Mouse (Mus musculus): Measurements from ENCODE around the gene Macrod2.

The Macrod2 gene

DNA sequence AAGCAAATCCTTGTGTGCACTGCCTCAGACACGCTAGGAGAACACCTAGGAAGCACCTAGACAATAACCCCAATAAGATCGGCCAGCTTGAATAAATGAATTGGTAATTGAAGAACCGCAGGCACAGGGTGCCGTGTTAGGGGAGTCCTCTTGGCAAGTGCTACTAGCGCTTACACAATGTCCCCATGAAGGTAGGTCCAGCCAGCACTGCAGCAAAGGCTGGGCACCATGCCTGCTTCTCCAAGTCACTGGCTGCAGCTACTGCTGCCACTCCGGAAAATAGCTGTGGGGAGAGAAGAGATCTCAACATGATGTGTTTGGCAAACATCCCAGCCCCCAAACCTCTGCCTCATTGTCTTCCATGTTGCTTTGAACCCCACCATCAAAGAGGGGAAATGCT, 1603.8 kb downstream of the Macrod2 start:
- DNase-seq (ENCODE audit: low spot score) = no peak

DNA sequence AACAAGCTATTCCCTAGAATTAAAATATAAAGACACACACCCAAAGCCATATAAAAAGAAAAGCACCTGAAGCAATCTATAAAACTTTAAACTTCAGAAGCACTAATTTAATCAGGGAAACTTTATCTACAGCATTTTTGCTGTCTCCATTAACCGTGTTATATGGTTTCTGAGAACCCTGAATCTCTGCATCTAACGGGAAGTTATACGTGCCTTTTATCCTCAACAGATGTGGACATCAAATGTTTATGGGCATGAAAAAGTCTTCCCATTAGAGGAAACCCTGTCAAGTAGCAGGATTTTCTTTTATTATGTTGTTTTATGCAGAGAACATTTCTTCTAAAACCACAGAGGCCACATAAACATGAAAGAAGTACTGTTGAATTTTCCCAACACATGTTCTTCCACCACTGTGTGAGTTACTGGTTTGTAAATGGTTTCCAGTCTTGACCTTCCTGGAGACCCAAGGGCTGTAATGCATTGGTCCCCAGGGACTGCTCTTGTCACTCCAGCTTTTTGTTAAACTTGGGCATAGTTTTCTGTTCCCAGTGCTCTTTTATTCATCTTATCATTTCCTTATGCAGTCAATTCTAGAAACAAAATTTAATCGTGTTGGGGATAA, 1629.5 kb downstream of the Macrod2 start:
- DNase-seq (ENCODE audit: low spot score) = no peak

DNA sequence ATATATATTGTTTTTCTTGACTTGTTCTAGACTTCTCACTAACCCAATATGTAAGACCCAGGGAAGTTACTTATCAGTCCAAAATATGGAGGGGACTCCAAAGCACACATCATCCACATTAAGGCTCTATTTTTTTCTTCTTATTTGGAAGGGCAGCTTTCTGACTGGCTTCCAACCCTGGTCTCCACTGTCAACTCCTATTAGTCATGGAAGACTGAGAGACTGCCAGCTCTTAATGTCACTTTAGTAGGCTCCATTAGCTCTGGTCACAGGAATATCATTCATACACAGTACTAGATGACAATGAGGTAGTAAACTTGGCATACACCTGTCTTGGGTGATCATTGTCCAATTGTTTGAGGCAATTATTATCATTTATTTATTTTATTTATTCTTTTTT, 1631.6 kb downstream of the Macrod2 start:
- DNase-seq (ENCODE audit: low spot score) = no peak

DNA sequence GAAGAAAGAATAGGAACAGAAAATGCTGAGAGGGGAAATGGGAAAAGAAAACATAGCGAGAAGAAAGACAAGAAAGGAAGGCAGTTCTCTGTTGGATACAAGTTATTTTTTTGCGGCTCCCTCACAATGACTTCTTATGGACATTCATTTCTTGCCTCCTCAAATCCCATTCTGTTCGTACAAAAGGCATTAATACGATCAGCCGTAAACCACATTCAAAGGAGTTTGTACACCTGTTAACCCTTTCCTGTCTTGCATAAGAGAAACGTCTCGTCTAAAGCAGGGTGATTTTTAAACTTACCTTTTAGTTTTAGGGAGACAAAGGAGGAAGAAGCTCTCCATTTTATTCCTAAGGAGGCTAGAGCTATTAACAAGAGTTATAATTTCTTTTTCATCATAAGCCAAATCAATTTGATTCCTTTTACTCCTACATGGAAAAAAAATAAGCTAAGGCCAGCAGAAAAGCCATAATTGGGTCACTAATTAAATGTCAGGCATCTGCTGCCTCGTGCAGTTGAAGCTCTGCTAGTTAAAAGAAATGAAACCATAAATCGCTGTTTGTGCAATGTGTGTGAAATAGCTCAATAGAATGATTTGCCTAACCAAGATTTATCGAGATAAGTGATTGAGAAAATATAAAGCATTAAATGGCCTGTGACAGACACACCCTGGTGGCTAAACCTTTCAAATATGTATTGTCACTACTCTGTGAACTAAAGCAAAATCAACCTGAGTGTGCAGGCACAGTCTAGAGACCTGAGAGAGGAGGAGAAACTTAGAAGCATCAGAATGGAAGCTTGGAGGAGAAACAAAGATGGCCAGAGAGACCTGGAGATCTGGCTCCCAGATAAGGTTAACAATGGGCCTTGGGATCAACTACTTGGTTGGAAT, 1635.9 kb downstream of the Macrod2 start:
- no peak for DNase-seq (ENCODE audit: low spot score)

DNA sequence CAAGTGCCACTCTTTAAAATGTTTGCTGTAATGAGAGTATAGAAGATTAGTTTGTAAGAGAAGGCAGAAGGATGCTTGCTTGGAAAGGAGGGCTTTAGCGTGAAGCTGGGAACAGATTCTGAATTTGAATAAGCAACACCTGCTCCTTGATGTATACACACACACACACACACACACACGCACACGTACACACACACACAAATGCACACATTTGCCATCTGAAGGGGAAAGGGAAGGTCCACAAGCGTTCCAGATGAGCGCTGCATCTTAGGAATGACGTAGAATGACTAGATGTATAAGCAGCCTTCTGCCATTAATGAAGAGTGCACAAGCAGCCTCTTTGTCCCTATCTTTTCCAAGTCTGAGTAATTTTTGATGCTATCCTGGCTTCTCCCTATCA, 1660.5 kb downstream of the Macrod2 start:
- no peak for DNase-seq (ENCODE audit: low spot score)

DNA sequence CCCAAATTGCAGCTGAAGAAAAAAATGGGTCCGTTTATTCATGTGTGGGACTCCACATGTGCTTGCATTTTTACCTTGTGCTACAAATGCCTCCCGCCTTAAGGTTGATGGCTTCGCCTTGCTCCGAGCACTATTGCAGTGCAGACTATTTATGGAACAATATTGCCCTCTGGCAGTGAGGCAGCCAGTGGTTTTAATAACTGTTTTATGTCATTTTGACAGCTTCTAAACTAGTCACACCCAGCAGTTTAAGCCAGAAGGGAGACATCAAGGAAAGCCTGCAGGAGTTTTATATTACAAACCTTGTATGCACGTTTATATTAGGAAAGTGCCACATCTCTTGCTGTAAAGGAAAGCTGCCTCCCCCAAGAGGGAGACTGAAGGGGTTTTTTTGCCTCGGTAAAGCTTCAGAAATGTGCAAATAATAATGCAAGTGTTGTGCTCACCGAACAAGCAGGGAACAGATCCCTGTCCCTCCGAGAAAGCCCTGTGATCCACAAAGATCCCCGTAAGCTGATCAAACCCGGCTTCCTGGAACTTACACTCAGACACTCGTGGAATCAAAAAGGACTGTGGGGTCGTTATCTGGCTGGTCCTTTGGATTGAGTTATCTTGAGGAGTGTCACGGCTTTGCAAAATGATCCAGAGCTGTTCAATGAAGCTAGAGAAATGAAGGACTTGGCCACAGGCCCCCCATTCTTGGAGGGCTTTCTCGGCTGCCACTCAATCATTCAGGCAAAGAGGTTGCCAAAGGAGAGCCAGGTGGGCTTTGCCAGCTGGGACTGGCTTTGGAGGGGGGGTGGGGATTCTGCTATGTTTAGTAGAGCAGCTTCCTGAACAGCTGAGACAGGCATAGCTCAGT, 1663.0 kb downstream of the Macrod2 start:
- DNase-seq (ENCODE audit: low spot score) = no peak

DNA sequence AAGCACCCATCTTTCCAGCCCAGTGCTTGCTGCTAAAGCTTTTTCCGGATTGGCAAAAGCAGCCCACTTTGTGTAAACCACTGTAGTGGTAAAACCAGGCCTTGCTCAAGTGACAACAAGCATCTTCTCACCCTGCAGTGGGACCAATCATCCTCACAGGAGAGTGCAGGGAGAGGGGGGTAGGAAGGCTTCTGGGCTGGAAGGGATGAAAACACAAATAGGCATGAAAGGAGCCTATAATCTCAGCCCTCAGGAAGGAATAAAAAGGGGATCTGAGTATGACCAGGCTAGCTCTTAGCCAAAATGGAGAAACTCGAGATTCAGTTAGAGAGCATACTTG, 1663.6 kb downstream of the Macrod2 start:
- no peak for DNase-seq (ENCODE audit: low spot score)

DNA sequence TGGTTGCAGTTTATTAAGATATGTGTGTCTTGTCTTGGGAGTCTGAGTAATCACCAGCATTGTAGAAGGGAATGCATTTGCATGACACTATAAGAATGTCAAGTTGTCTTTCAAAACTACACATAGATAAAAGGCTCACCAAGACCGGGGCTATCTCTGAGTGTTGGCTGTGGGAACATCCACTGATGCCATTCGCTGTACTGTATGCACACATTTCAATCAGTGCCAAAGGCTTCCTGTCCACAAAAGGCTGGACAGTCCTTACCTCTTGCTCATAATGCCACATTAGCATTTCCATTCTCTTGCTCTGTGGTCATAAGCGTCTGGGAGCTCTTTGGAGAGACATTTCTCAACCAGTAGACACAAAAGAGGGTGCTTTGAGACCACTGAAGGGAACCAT, 1713.8 kb downstream of the Macrod2 start:
- DNase-seq (ENCODE audit: low spot score) = no peak

DNA sequence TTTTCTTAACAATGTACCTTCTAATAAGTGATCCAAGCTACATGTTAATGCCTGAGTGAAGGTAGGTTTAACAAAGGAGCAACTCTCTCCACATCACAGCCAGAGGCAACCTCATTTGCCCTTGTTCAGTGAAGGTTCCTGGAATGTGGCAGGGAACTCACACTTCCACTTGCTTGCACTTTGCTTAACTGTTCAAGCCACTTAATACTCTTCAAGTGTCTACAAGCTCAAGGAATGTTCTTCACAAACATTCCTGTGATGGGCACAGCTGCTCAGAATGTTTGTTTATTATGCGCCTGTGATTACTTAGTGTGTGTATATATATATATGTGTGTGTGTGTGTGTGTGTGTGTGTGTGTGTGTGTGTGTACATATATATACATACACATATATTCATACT, 1721.5 kb downstream of the Macrod2 start:
- no peak for DNase-seq (ENCODE audit: low spot score)

DNA sequence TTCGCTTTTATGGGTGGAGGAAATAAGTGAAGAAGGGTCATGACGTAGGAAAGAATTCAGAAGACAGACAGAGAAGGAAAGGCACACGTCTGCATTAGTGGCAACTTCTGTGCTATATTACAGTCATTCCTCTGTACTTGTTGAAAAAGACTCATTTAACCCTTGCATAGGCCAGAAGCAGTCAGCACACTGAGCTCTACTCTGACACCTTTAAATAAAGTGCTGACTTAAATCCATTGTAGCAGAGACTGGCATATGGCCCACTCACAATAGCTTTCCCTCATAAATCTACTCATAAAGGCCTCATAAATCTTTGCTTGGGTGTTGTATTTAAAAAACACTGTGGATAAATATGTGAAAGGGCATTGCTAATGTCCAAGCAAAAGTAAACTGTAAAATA, 1733.0 kb downstream of the Macrod2 start:
- no peak for DNase-seq (ENCODE audit: low spot score)

DNA sequence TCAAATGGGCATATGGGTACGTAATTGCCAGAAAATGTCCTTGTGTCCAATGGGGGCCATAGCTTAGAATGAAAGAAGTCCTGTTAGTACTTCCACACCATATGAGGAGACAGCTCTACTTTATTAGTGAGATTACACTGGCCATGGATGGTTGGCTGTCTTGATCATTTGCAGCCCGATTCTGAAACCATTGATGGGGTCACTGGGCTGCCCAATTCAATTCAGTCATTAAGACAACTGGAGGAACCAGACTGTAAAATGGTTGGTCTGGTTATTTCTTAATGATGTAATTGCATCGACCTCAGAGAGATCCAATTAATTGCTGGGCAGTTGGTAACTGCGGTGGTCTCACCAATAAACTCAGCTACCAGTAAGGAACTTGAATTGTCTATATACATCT, 1734.1 kb downstream of the Macrod2 start:
- DNase-seq (ENCODE audit: low spot score) = no peak

DNA sequence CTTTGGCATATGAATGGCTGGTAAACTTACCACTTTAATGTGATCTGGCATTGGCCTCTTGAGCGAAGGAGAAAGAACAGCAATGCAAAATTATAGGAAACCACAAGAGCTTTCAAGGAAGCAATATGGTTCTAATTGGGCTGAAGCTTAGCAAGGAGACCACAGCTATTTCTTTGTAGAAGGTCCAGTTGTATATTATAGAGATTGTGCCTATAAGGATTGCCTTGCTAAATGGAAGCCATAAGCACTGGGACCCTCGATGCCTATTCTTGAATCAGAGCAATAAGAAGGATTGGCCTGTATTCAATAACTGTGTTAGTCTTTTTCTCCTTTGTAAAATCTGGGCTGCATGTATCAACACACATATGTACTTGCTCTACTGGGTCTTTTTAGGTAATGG, 1754.2 kb downstream of the Macrod2 start:
- no peak for DNase-seq (ENCODE audit: low spot score)

DNA sequence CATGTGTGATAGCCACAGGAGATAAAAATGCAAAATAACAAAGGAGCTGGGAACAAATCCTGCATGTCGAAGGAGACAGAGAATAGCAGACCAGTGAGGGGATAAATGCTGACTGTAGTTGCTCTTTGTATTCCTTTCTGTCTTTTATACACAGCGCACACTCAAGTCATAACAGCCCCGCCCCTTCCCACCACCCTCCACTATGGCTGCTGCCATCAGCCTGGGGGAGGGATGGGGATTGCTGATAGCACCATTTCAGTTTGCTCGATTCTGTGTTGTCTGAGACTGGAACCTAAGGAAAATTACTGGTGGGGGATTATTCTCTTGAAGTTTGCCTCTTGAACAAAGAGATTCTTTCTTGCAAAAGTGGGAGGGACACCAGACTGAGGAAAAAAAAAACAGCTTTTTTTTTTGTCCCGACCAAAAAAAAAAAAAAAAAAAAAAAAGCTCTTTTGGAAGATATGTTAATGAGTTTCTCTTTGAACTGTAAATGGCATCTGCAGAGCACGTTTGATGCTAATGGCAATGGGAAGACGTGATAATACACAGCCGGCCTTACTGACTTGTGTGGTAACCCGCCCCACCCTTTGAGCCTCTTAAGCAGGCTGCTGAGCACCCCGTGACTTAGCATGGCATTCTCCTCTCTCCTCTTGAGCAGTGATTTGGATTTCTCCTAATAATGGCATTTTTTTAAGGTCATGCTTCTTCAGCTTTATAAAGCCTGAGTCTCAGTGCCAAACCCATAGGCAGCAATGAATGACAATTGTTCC, 1768.6 kb downstream of the Macrod2 start:
- DNase-seq (ENCODE audit: low spot score) = no peak

DNA sequence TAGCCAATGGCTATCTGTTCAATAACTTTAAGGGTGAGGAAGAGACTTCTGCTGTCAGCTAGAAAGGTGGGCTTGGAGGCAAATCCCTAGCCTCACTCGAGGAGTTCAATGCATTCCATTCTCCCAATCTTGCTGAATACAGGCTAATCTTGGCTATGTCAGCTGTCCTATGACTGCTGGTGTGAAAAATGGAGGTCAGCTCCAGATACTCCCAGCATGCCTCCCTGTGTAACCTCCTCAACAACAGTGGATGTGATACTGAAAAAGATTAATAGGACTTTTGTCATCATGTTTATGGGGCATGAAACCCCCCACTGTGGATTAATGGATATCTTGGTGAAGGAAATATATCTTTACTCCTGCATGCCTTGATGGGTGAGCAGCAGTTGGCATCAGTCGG, 1774.5 kb downstream of the Macrod2 start:
- no peak for DNase-seq (ENCODE audit: low spot score)

DNA sequence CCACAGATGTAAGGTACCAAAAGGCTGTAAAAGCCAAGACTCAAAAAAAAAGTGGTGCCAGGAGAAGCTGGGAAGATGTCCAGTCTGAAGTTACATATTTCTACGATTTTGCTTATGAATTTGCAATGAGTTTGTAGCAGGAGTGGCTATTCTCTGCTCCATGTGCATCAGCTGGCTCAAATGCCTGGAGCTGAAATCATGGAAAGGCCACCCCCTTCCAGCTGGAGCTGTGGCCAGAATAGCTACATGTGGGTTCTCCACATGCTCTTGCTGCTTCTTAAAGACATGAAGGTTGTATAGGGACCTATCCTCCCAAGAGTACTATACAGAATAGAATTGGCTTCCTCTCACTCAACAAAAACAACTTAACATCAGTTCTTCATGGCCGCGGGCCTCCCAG, 1777.6 kb downstream of the Macrod2 start:
- no peak for DNase-seq (ENCODE audit: low spot score)

DNA sequence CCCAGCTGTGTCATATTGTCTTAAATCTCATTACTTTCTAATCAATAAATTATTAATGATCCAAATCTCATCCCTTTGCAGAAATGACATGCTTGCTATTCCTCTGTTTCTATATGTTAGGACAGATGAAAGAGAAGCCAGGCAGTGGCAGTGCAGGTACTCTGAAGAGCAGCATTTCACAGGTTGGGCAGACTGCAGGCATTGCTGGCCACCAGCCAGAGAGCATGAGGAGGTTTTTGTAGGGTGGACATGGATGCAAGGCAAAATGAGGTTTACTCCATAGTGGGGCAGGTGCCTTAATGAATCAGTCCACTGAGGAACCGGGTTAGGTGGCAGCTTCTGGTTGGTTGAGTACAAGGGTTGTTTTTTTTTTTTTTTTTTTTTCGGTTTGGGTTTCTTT, 1778.9 kb downstream of the Macrod2 start:
- DNase-seq (ENCODE audit: low spot score) = no peak

DNA sequence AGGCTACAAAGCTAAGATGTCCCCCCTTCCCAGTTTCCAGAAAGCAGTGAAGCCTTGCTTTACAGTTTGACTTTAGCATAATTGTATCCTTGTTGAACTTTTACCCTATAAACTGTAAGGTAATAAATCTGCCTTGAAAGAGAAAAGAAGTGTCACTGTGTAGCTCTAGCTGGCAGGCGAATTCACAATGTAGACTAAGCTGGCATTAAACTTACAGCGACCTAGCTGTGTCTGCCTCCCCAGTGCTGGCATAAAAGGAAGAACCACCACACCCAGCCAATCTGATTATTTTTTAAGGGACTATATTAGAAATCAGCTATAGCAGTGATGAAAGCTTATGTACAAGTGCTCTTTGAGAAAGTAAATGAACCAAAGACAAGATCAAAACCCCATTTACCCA, 1791.8 kb downstream of the Macrod2 start:
- DNase-seq (ENCODE audit: low spot score) = no peak

DNA sequence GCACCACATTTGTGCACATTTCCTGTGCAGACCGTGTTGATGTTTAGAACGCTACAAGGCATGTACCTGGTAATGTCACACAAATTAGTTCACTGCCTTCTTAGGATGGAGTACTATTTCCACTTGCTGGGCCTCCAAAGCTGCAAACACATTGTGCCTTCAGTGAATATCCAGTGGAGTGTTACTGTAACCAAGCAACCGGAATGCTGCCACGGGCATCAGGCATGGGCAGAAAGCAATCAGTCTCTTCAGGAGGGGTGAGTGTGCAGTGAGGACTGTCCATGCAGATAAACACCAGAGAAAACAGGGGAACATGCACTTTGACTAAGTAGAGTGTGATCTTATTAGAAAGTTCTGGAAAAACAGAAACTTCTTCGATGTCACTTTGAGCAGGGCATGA, 1792.3 kb downstream of the Macrod2 start:
- no peak for DNase-seq (ENCODE audit: low spot score)

DNA sequence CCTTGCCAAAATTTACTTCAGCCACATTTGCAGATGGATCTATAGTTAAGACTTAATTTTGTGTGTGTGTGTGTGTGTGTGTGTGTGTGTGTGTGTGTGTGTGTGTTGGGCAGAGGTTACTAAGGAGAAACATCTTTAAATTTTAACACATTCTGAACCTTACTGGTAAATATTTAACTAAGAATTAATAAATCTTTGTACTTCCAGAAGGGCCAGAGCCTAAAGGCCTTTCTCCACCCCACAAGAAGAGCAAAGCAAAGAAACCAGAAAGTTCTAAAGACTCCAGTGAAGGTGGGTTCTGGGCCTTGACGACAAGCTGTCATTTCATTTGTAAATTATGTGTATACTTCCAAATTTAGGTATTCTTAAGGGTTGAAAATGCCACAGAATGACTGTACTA, 1822.3 kb downstream of the Macrod2 start:
- DNase-seq (ENCODE audit: low spot score) = no peak

DNA sequence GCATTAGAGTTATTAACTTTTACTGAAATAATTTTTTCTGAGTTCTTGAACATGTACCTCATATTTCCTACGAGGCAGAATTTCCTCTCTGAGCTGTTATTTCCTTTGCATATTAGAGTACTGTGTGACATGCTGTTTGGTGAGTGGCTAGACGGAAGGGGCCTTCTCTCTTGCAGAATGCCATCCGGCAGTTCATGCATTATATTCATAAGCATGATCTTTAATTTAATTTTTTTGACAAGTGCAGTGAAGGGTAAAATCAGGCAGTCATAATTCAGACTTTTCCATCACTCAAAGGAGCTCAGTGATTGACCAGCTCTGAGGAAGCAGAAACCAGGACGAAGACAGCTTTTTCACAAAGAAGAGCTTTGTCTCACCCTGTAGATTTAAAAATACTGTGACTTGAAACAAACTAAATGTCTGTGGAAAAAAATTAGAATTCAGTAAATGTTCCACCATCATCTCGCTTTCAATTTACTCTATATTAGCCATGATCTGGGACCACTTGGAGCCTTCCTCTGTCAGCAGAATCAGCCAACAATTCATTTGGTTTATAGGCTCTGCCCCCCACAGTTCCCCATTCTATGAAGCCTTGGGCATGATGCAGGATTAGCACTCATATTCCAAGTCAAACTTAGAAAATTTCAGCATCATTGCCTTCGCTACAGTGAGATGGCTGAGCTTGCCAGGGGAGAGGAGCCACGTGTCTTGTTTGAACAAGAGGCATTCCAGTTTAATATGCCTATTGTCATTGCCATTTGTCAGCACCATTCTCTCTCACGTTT, 1827.2 kb downstream of the Macrod2 start:
- DNase-seq (ENCODE audit: low spot score) = no peak

DNA sequence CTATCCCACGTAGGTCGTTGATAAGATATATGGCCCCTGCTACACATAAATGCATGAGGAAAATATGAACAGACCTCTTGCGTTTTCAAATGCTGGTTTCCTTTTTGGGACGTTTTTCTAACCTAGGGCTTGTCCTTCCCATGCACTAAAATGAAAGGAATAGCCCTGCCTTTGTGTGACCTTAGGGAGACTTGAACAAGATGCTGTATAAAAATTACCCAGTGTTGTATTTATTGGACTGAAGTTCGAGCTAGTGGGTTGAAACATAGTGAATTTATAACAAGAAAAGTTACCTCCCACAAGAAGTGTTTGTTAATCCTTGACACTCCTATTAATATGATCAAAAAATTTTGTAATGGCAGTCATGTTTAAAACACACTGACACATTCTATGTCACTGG, 1827.8 kb downstream of the Macrod2 start:
- DNase-seq (ENCODE audit: low spot score) = no peak

Data from testis, postnatal 14 days (tissue).